Mouse (Mus musculus) heart, embryonic 15.5 days (tissue): Measurements from ENCODE around the gene Asb13. TPM values are rescaled to one million over a fixed set of nuclear protein-coding genes. Genes with fewer than 3 reads are reported as not detected.

ENCODE experiments used
- ATAC-seq: fragments of 200-750 bp; cut with Nextera tagmentation; replicated peaks from 2 replicates; pipeline ENCODE4 v1.8.0; 2017; ENCODE audit warnings: low read depth, moderate TSS enrichment; ENCODE audit not compliant: insufficient number of reproducible peaks, insufficient read depth, low FRiP score
- H3K27ac ChIP-seq: fragments of 300-500 bp; sonication (generic); 2 replicates; pipeline ENCODE4 v1.5.1; 2015; ENCODE audit warnings: mild to moderate bottlenecking, inconsistent platforms
- H3K27me3 ChIP-seq: fragments of 300-500 bp; sonication (generic); 2 replicates; pipeline ENCODE4 v1.6.1; 2015; ENCODE audit warnings: inconsistent platforms
- H3K36me3 ChIP-seq: fragments of 300-500 bp; sonication (generic); 2 replicates; pipeline ENCODE4 v1.6.1; 2015; ENCODE audit warnings: mild to moderate bottlenecking, inconsistent platforms
- H3K4me1 ChIP-seq: fragments of 300-500 bp; sonication (generic); replicated peaks from 2 replicates; pipeline ENCODE4 v1.6.1; 2015; ENCODE audit warnings: inconsistent platforms
- H3K4me2 ChIP-seq: fragments of 300-500 bp; sonication (generic); 2 replicates; pipeline ENCODE4 v1.6.1; 2015; ENCODE audit warnings: inconsistent platforms, mild to moderate bottlenecking, moderate library complexity
- H3K4me3 ChIP-seq: fragments of 300-500 bp; sonication (generic); 2 replicates; pipeline ENCODE4 v1.5.1; 2015; ENCODE audit warnings: mild to moderate bottlenecking, inconsistent platforms
- H3K9ac ChIP-seq: fragments of 300-500 bp; sonication (generic); 2 replicates; pipeline ENCODE4 v1.6.1; 2015; ENCODE audit warnings: mild to moderate bottlenecking, inconsistent platforms
- H3K9me3 ChIP-seq: fragments of 300-500 bp; sonication (generic); replicated peaks from 2 replicates; pipeline ENCODE4 v1.6.1; 2016; ENCODE audit warnings: inconsistent platforms
- WGBS: fragments of 180-500 bp; shearing (Covaris S2); methylation state at CpG from one replicate; pipeline ENCODE4 v1.1.7; 2015; ENCODE audit warnings: mixed read lengths; 5-methylcytosine and 5-hydroxymethylcytosine counted together
- polyA plus RNA-seq: library from polyadenylated mRNA; unstranded; fragments of >200 nt; fragmentation: Nextera tagmentation; extraction: Ambion mirVana; gene quantifications from 2 replicates; pipeline ENCODE4 v1.2.1, GENCODE M21; 2015

Gene Asb13
- 4.7 and 6.4 TPM in 2 replicates for polyA plus RNA-seq

DNA sequence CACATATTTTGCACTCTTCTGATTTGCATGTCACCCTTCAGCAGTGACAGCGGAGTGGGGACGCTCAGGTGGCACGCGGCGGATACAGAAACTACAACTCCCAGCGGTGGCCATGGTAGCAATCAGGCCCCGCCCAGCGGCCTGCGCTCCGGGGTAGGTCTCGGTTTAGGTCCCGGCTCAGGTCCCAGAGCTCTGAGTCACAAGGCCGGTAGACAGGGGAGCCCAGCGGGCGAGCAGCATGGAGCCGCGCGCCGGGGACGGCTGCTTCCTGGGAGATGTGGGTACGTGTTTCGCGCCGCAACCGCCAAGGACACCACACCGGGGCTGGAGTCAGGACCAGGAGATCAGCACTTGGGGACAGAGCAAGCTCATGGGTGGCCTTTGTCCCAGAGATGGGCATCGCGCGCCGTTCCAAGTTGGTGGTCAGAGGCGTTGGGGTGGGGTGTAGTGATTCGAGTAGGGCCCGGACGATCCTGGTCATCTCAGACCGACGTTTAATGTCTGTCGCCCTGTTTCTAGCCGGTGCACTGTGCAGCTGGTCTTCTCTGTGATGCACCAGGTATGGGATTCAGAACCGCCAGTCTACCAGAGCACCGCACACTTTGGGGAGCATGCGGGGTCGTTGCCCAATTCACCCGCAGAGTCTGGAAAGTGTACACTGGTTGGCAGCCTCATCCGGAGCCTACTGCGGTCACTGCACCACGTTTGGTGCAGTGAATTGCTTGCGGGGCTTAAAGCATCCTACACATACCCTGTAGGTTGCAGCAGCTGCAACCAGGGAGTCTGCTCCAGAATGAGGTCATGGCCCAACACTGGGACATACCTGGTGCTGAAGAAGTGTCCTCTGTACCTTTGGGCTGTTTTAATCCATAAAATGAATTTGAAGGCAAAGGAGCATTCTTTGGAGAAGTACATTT lies at the start of gene Asb13:
Gene Asb13, plus strand, starts transcription at position 138 of the 917 bp plus-strand sequence.
- Histone ChIP-seq H3K4me3 (peak within 1 kb of the TSS; percentile 77), H3K4me1 (peaks cover 7% of the 10 kb centered on the region), H3K9me3 (no peaks in the 10 kb centered on the region), H3K36me3 (no peaks in the 10 kb centered on the region), H3K4me2 (peak within 1 kb of the TSS; percentile 89), H3K9ac (peak within 1 kb of the TSS; percentile 69), H3K27ac (peak within 1 kb of the TSS; percentile 9; the same call in 1 of the 2 replicates), H3K27me3 (no peaks in the 10 kb centered on the region)
- peak; percentile 92 for ATAC-seq
- under 1% methylated on average over 47 of the region's 47 CpGs for WGBS

DNA sequence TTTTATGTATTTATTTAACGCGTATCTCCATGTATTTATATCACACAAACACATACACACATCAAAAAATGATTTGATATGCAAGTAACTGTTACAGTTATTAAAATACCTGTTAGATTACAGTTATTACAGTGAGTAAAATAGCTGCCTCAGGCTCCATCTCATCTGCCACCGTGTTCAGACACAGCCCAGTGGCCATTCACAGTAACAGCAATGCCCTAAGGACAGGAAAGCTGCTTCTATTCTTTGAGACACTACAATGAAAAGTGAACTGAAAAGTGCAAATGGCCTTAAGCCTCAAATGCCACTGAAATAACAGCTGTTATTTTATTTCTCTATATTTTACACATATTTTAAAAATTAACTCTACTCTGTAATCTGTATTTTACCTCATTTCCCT lies 43.0 kb upstream of the Asb13 start:
- no peaks in the 10 kb centered on the region for H3K9me3 ChIP-seq
- no peak overlapping the region for H3K4me3 ChIP-seq
- H3K27me3 ChIP-seq, result no peaks in the 10 kb centered on the region
- no peak overlapping the region for H3K4me2 ChIP-seq
- H3K9ac ChIP-seq, result no peak overlapping the region
- H3K27ac ChIP-seq, result no peak overlapping the region
- H3K4me1 ChIP-seq, result no peaks in the 10 kb centered on the region
- ATAC-seq, result no peak
- 89% methylated on average over 3 of the region's 3 CpGs for WGBS
- peaks cover 45% of the 10 kb centered on the region for H3K36me3 ChIP-seq

DNA sequence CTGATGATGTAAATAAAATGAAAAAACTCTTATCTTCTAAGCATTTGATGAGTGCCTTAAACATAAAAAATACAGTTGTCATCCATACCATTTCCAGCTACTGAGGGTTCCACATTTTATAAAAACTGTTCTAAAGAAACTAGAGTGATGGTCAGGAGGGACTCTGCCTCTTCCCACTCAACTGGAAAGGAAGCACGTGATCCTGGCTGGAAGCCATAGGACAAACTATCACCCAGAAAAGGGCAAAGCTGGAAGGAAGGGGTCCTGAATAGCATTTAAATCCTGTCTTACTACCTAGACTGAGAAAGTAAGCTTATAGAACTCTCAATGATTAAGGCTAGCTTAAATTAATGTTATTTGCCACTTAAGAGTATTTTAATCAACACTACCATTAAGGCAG lies 39.5 kb upstream of the Asb13 start:
- Histone ChIP-seq H3K4me2 (no peak overlapping the region), H3K4me1 (no peaks in the 10 kb centered on the region), H3K27me3 (no peaks in the 10 kb centered on the region), H3K9me3 (no peaks in the 10 kb centered on the region), H3K27ac (no peak overlapping the region), H3K4me3 (no peak overlapping the region), H3K9ac (no peak overlapping the region), H3K36me3 (peaks cover 44% of the 10 kb centered on the region)
- 92% methylated on average over 1 of the region's 1 CpGs for WGBS
- no peak for ATAC-seq

- Histone ChIP-seq H3K4me2 (no peak overlapping the region), H3K9me3 (no peaks in the 10 kb centered on the region), H3K27ac (no peak overlapping the region), H3K4me3 (no peak overlapping the region), H3K4me1 (no peaks in the 10 kb centered on the region), H3K36me3 (peaks cover 36% of the 10 kb centered on the region), H3K9ac (no peak overlapping the region), H3K27me3 (no peaks in the 10 kb centered on the region)
- ATAC-seq, result no peak
- WGBS, result 90% methylated on average over 6 of the region's 6 CpGs
Observed at GRCm38 (mm10) chr13:3596232-3596631, 37.6 kb upstream of the Asb13 start.

DNA sequence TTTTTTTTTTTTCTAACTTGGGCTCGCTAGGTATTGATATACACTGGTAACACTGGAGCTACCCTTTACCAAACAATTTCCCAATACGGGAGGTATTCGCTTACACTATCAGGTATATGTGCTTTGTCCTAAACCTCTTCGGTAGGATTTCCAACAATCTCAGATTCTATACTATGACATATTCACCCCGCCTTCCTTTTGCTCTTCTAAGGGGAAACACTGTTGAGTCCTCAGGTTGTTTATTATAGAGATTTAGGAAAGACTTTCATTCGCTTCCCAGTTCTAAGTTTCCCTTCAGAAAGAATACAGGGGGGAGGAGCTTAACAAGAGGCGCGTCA lies 24.1 kb upstream of the Asb13 start:
- Histone ChIP-seq H3K4me1 (0 out of 2 replicates have a peak, but pooled peaks cover 2% of the 10 kb centered on the region), H3K4me3 (peak overlapping the region; percentile 98), H3K27ac (peak overlapping the region; percentile 97), H3K9me3 (no peaks in the 10 kb centered on the region), H3K9ac (peak overlapping the region; percentile 82), H3K36me3 (no peaks in the 10 kb centered on the region), H3K27me3 (0 out of 2 replicates have a peak, but pooled peaks cover 4% of the 10 kb centered on the region), H3K4me2 (peak overlapping the region; percentile 85)
- 16% methylated on average over 8 of the region's 8 CpGs for WGBS
- ATAC-seq, result no peak

DNA sequence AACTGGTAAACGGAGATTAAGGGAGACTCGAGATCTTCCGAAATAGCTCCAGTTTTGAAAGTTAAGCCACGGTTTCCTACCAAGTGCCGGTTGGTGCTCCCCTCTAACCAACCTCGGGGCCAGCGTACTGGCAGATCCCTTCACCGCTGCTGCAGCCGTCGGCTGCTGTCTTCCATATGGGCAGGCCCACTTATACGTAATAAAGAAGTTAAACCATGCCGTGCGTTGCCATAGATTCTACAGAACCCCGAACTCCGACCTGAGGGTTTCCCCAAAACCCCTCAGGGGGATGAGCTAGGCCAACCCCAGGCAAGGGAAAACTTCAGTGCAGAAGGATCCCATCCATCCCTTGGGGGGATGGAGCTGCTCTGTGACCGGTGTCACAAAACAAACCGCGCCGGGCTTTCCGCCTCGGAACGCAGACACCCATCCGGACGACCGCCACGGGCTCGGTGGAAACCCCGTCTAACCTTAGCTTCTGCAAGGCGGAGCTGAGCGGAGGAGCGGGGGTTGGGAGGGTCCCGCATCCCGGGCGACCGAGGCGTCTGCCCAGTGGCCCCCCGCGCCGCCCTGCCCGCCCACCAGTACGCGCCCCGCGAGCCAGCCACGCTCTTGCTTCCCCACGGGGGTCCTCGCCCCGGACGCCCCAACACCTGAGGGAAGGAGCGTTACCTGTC lies 23.6 kb upstream of the Asb13 start:
- under 1% methylated on average over 50 of the region's 50 CpGs for WGBS
- H3K27me3 ChIP-seq, result 0 out of 2 replicates have a peak, but pooled peaks cover 4% of the 10 kb centered on the region
- peak overlapping the region; percentile 98 for H3K4me3 ChIP-seq
- peak overlapping the region; percentile 82 for H3K9ac ChIP-seq
- no peaks in the 10 kb centered on the region for H3K9me3 ChIP-seq
- 0 out of 2 replicates have a peak, but pooled peaks cover 2% of the 10 kb centered on the region for H3K4me1 ChIP-seq
- peak overlapping the region; percentile 97 for H3K27ac ChIP-seq
- H3K4me2 ChIP-seq, result peak overlapping the region; percentile 85
- ATAC-seq, result peak; percentile 20
- no peaks in the 10 kb centered on the region for H3K36me3 ChIP-seq

- under 1% methylated on average over 58 of the region's 58 CpGs for WGBS
- Histone ChIP-seq H3K4me3 (peak within 1 kb of the TSS; percentile 98), H3K27ac (peak within 1 kb of the TSS; percentile 97), H3K9me3 (no peaks in the 10 kb centered on the region), H3K4me2 (peak within 1 kb of the TSS; percentile 85), H3K36me3 (no peaks in the 10 kb centered on the region), H3K9ac (peak within 1 kb of the TSS; percentile 82), H3K4me1 (0 out of 2 replicates have a peak, but pooled peaks cover 2% of the 10 kb centered on the region), H3K27me3 (0 out of 2 replicates have a peak, but pooled peaks cover 4% of the 10 kb centered on the region)
- ATAC-seq, result peak; percentile 100
Observed at GRCm38 (mm10) chr13:3610795-3611438, 22.9 kb upstream of the Asb13 start, which contains the start of gene Fam208b. Fam208b (minus strand) TSS chr13:3611108.

DNA sequence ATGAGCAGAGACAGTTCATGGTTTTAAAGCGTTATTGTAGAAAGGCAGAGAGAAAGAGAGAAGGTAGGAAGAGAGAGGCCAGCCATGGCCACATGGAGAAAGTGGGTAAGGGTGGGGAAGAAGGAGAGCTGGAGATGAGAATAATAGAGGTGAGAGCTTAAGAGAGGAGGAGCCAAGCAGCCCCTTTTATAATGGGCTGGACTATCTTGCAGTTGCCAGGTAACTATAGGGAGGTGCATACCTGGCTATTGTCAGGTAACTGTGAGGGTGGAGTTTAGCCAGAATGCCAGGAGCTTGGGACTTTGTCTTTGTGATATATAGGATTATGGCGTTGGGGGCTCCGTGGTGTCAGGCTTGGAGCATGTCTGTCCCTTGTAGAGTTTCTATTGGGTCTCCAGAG lies 6.7 kb upstream of the Asb13 start:
- no peak for ATAC-seq
- 61% methylated on average over 3 of the region's 3 CpGs for WGBS
- Histone ChIP-seq H3K9ac (no peak overlapping the region), H3K4me3 (no peak overlapping the region), H3K27me3 (no peaks in the 10 kb centered on the region), H3K9me3 (no peaks in the 10 kb centered on the region), H3K4me2 (no peak overlapping the region), H3K36me3 (no peaks in the 10 kb centered on the region), H3K4me1 (no peaks in the 10 kb centered on the region), H3K27ac (no peak overlapping the region)

DNA sequence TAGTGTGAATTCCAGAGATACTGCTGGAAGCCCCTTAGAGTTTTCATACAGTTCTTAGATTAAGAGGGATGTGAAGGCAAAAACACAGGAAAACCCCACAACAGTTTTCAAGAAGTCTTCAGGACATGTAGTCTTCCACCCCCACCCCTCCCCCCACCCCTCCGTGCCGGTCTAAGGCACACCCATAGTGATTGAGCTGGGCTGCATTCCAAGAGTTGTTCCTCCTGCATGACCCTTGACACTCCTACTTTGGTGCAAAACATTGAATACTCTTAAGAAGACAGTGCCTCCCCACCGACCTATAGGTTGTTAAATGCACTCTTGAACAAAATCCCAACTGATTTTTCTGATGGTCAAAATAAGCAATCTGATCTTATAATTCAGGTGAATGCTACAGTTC lies 5.7 kb upstream of the Asb13 start:
- Histone ChIP-seq H3K9ac (no peak overlapping the region), H3K9me3 (no peaks in the 10 kb centered on the region)
- WGBS, result 21% methylated on average over 3 of the region's 3 CpGs

GRCm38 (mm10) chr13:3632551-3632950 lies 1.3 kb upstream of the Asb13 start:
- WGBS, result 77% methylated on average over 9 of the region's 9 CpGs
- no peak overlapping the region for H3K9ac ChIP-seq
- peaks cover 7% of the 10 kb centered on the region for H3K4me1 ChIP-seq
- H3K4me3 ChIP-seq, result no peak overlapping the region
- ATAC-seq, result no peak
- no peaks in the 10 kb centered on the region for H3K27me3 ChIP-seq
- no peak overlapping the region for H3K27ac ChIP-seq
- H3K9me3 ChIP-seq, result no peaks in the 10 kb centered on the region
- H3K36me3 ChIP-seq, result no peaks in the 10 kb centered on the region
- no peak overlapping the region for H3K4me2 ChIP-seq

More for the DNA sequence above, 5.7 kb upstream of the Asb13 start:
- Histone ChIP-seq H3K4me2 (no peak overlapping the region), H3K27me3 (no peaks in the 10 kb centered on the region), H3K4me3 (no peak overlapping the region), H3K4me1 (no peaks in the 10 kb centered on the region), H3K36me3 (no peaks in the 10 kb centered on the region), H3K27ac (no peak overlapping the region)
- ATAC-seq, result no peak

DNA sequence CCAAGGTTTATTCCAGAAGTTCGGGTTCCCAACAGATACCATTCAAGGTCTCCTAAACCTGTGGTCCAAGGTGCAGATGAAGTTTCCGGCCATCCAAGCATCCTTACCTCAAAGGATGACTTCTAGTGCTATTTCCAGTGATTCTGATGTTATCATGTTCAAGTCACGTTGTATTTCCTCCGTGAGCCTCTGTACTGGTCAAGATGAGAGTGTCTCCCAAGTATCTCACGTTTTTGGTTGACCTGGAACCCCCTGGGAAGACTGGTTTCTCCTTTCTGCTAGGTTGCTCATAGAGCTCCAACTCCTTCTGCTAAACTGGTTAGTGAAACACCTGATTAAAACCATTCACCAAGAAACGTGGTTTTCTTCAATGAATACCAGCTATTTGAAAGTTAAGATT lies 701 bp upstream of the Asb13 start:
- no peaks in the 10 kb centered on the region for H3K9me3 ChIP-seq
- H3K9ac ChIP-seq, result no peak overlapping the region
- H3K27ac ChIP-seq, result no peak overlapping the region
- H3K27me3 ChIP-seq, result no peaks in the 10 kb centered on the region
- H3K4me2 ChIP-seq, result peak overlapping the region; percentile 89
- WGBS, result 30% methylated on average over 6 of the region's 6 CpGs
- H3K4me3 ChIP-seq, result no peak overlapping the region
- peaks cover 7% of the 10 kb centered on the region for H3K4me1 ChIP-seq
- H3K36me3 ChIP-seq, result no peaks in the 10 kb centered on the region
- no peak for ATAC-seq
